Mouse (Mus musculus) ZHBTc4 (cell line): ENCODE measurements around the gene Shcbp1l.
"Not testable (repeated sequence)": the region's sequence is repeated elsewhere in the genome, so short reads cannot be mapped to it uniquely, and the experiment has no call there.

Experiments
- DNase-seq: peaks from one replicate; pipeline ENCODE4 v3.0.0-alpha.2; 2011; ENCODE audit warnings: low read depth, low spot score

Shcbp1l gene

GRCm38 (mm10) chr1:153424770-153425584 lies at the start of gene Shcbp1l:
Gene Shcbp1l, plus strand, starts transcription at chr1:153425162.
- DNase-seq = peak; percentile 94

- DNase-seq = peak; percentile 96
Measured at GRCm38 (mm10) chr1:153376446-153376845, 48.5 kb upstream of the Shcbp1l start.

GRCm38 (mm10) chr1:153378587-153378986 lies 46.4 kb upstream of the Shcbp1l start:
- DNase-seq = peak; percentile 59

GRCm38 (mm10) chr1:153379832-153380231 lies 45.1 kb upstream of the Shcbp1l start:
- no peak for DNase-seq

- DNase-seq = no peak
Measured at GRCm38 (mm10) chr1:153380746-153381282, 44.1 kb upstream of the Shcbp1l start.

GRCm38 (mm10) chr1:153385081-153385480 lies 39.9 kb upstream of the Shcbp1l start:
- DNase-seq = peak; percentile 80

GRCm38 (mm10) chr1:153385661-153386060 lies 39.3 kb upstream of the Shcbp1l start:
- peak; percentile 49 for DNase-seq

- peak; percentile 93 for DNase-seq
Measured at GRCm38 (mm10) chr1:153386271-153387069, 38.5 kb upstream of the Shcbp1l start.

GRCm38 (mm10) chr1:153395706-153396105 lies 29.3 kb upstream of the Shcbp1l start:
- DNase-seq = not testable (repeated sequence)

GRCm38 (mm10) chr1:153401765-153402164 lies 23.2 kb upstream of the Shcbp1l start:
- peak; percentile 91 for DNase-seq

GRCm38 (mm10) chr1:153407641-153408040 lies 17.3 kb upstream of the Shcbp1l start:
- DNase-seq = peak; percentile 53

GRCm38 (mm10) chr1:153408296-153408695 lies 16.7 kb upstream of the Shcbp1l start:
- DNase-seq = not testable (repeated sequence)

- not testable (repeated sequence) for DNase-seq
Measured at GRCm38 (mm10) chr1:153410915-153411314, 14.0 kb upstream of the Shcbp1l start.

GRCm38 (mm10) chr1:153411723-153412122 lies 13.2 kb upstream of the Shcbp1l start:
- no peak for DNase-seq

GRCm38 (mm10) chr1:153412663-153413396 lies 12.1 kb upstream of the Shcbp1l start:
- DNase-seq = not testable (repeated sequence)

GRCm38 (mm10) chr1:153413397-153414020 lies 11.5 kb upstream of the Shcbp1l start:
- not testable (repeated sequence) for DNase-seq

- peak; percentile 89 for DNase-seq
Measured at GRCm38 (mm10) chr1:153414114-153414723, 10.7 kb upstream of the Shcbp1l start.

GRCm38 (mm10) chr1:153414962-153415361 lies 10.0 kb upstream of the Shcbp1l start:
- DNase-seq = no peak

GRCm38 (mm10) chr1:153415742-153416141 lies 9.2 kb upstream of the Shcbp1l start:
- DNase-seq = not testable (repeated sequence)

- DNase-seq = not testable (repeated sequence)
Measured at GRCm38 (mm10) chr1:153416271-153416832, 8.6 kb upstream of the Shcbp1l start.
